Mouse (Mus musculus) liver, embryonic 13.5 days (tissue): ENCODE data around the gene Ncoa3. TPM values are rescaled to one million over a fixed set of nuclear protein-coding genes. Genes with fewer than 3 reads are reported as not detected.
A peak's percentile ranks its signal among the peaks of the same experiment; 100 is the strongest.
"Not testable (repeated sequence)": the region's sequence is repeated elsewhere in the genome, so short reads cannot be mapped to it uniquely, and the experiment has no call there.

Experiments used
- ATAC-seq: fragments of 200-750 bp; cut with Nextera tagmentation; 2 replicates; pipeline ENCODE4 v1.8.0; 2017; ENCODE audit warnings: low read depth, mild to moderate bottlenecking, moderate number of reproducible peaks, moderate library complexity
- DNase-seq: peaks from one replicate; pipeline ENCODE4 v3.0.0; 2022
- H3K27ac ChIP-seq: fragments of 300-500 bp; sonication (generic); 2 replicates; pipeline ENCODE4 v1.5.1; 2015; ENCODE audit warnings: moderate library complexity, mild to moderate bottlenecking, inconsistent platforms
- H3K27me3 ChIP-seq: fragments of 300-500 bp; sonication (generic); 2 replicates; pipeline ENCODE4 v1.6.1; 2015; ENCODE audit warnings: mild to moderate bottlenecking, inconsistent platforms
- H3K36me3 ChIP-seq: fragments of 300-500 bp; sonication (generic); 2 replicates; pipeline ENCODE4 v1.6.1; 2015; ENCODE audit warnings: mild to moderate bottlenecking, inconsistent platforms
- H3K4me1 ChIP-seq: fragments of 300-500 bp; sonication (generic); replicated peaks from 2 replicates; pipeline ENCODE4 v1.6.1; 2015; ENCODE audit warnings: inconsistent platforms
- H3K4me2 ChIP-seq: fragments of 300-500 bp; sonication (generic); 2 replicates; pipeline ENCODE4 v1.6.1; 2015; ENCODE audit warnings: inconsistent platforms, mild to moderate bottlenecking, moderate library complexity
- H3K4me3 ChIP-seq: fragments of 300-500 bp; sonication (generic); replicated peaks from 2 replicates; pipeline ENCODE4 v1.5.1; 2015; ENCODE audit warnings: mild to moderate bottlenecking, inconsistent platforms
- H3K9ac ChIP-seq: fragments of 300-500 bp; sonication (generic); 2 replicates; pipeline ENCODE4 v1.6.1; 2015; ENCODE audit warnings: mild to moderate bottlenecking, inconsistent platforms
- H3K9me3 ChIP-seq: fragments of 300-500 bp; sonication (generic); replicated peaks from 2 replicates; pipeline ENCODE4 v1.6.1; 2016; ENCODE audit warnings: inconsistent platforms
- WGBS: fragments of 180-500 bp; shearing (Covaris S2); methylation state at CpG from one replicate; pipeline ENCODE4 v1.1.7; 2015; ENCODE audit not compliant: insufficient replicate concordance; 5-methylcytosine and 5-hydroxymethylcytosine counted together
- polyA plus RNA-seq: library from polyadenylated mRNA; unstranded; fragments of >200 nt; fragmentation: Nextera tagmentation; extraction: Ambion mirVana; gene quantifications from 2 replicates; pipeline ENCODE4 v1.2.1, GENCODE M21; 2015

Ncoa3 gene
- polyA plus RNA-seq: 3.5 and 4.5 TPM in 2 replicates

DNA sequence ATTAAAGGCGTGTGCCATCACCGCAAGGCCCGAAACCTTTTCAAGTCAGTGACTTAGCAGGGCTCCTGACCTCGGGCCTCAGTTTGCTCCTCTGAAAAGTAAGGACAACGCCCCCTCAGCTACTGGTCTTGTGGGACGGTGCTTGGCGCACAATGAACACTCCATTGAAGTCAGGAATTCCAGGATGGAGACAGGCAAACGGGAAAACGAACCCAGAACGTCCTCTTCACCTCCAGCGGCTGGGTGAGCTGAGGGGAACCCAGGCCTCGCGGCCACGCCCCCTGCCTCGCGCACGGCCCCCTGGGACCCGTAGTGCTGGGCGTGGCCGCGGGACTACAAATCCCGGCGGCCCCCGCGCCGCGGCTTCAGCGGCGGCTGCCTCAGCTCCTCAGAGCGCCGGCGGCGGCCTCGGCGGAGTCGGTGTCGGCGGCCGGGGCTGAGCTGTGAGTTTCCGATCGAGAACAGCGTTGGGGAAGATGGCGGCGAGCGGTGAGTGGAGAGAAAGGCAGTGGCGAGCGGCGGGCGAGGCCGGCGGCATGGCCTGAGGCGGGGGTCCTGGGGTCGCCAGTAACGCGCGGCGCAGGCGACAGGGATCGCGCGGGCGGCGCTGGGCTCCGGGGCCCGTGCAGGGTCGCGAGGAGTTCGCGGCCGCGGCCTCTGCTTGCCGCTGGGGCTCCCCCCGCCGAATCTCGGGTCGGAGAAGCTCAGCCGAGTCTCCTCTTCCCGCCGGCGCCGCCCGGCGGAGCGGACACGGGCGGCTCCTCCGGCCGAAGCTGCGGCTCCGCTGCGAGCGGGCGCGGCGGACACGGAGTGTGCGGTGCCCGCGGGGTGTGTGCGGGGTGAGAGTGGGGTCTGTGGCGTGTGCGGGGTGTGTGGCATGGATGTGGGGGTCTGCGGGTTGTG is at the start of gene Ncoa3:
Ncoa3 (plus strand) TSS at position 367 of the 903 bp plus-strand sequence.
- peak; percentile 98 for ATAC-seq
- H3K9me3 ChIP-seq: no peaks in the 10 kb centered on the region
- peaks cover 6% of the 10 kb centered on the region; the same call in 1 of the 2 replicates for H3K36me3 ChIP-seq
- peaks cover 21% of the 10 kb centered on the region for H3K27me3 ChIP-seq
- peak within 1 kb of the TSS; percentile 89 for H3K9ac ChIP-seq
- H3K4me3 ChIP-seq: peak within 1 kb of the TSS; percentile 87
- WGBS: 1% methylated on average over 102 of the region's 103 CpGs
- peak; percentile 82 for DNase-seq
- H3K27ac ChIP-seq: peak within 1 kb of the TSS; percentile 69
- H3K4me2 ChIP-seq: peak within 1 kb of the TSS; percentile 94
- H3K4me1 ChIP-seq: peaks cover 22% of the 10 kb centered on the region

DNA sequence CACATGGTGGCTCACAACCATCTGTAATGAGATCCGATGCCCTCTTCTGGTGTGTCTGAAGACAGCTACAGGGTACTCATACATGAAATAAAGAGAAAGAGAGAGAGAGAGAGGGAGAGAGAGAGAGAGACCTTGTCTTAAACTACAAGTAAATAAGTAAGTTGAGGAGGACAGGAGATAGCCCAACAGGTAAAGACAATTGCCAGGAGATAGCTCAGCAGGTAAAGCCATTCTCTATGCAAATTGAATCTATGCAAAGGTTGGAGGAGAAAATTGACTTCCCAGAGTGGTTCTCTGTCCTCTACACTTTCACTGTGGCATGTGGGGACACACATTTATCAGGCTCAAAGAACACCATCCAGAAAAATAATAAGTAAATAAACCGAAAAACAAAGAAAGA is 49.3 kb upstream of the Ncoa3 start:
- ATAC-seq: no peak

DNA sequence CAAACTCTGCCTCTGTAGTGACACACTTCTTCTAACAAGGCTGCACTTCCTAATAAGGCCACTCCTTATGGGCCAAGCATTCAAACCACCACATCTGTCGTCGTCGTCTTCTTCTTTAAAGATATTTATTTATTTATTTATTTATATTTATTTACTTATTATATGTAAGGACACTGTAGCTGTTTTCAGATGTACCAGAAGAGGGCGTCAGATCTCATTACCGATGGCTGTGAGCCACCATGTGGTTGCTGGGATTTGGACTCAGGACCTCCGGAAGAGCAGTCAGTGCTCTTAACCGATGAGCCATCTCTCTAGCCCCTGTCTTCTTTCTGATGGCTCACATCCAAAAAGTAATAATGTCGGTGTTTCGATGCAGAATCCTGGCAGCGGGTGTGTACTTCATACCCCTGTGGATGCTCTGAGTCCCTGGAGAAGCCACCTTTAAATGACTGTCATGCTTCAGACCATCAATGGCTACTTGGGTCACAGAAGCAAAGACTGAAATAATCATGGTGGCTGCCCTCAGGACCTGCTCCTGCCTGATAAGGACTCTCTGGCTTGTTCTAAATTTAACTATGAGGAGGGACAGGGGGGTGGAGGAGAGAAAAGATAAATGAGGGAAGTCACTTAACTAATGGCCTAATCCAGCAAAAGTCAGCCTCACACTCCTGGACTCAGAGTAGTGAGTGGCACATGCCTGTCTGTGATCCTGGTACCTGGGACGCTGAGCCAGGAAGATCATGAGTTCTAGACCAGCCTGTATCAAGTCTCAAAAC is 47.7 kb upstream of the Ncoa3 start:
- Histone ChIP-seq H3K4me2 (peak overlapping the region; percentile 32), H3K9me3 (no peaks in the 10 kb centered on the region), H3K27me3 (no peaks in the 10 kb centered on the region), H3K4me3 (no peak overlapping the region), H3K27ac (peak overlapping the region; percentile 65), H3K36me3 (no peaks in the 10 kb centered on the region), H3K9ac (no peak overlapping the region), H3K4me1 (peaks cover 37% of the 10 kb centered on the region)
- peak; percentile 63 for DNase-seq
- peak; percentile 90 for ATAC-seq
- WGBS: 53% methylated on average over 11 of the region's 11 CpGs

More for the DNA sequence above, 49.3 kb upstream of the Ncoa3 start:
- no peak overlapping the region for H3K4me3 ChIP-seq
- WGBS: 81% methylated on average over 2 of the region's 2 CpGs
- no peaks in the 10 kb centered on the region for H3K27me3 ChIP-seq
- no peaks in the 10 kb centered on the region for H3K36me3 ChIP-seq
- no peaks in the 10 kb centered on the region for H3K9me3 ChIP-seq
- H3K9ac ChIP-seq: no peak overlapping the region
- no peak overlapping the region for H3K4me2 ChIP-seq
- H3K4me1 ChIP-seq: peaks cover 36% of the 10 kb centered on the region
- DNase-seq: no peak
- no peak overlapping the region for H3K27ac ChIP-seq

DNA sequence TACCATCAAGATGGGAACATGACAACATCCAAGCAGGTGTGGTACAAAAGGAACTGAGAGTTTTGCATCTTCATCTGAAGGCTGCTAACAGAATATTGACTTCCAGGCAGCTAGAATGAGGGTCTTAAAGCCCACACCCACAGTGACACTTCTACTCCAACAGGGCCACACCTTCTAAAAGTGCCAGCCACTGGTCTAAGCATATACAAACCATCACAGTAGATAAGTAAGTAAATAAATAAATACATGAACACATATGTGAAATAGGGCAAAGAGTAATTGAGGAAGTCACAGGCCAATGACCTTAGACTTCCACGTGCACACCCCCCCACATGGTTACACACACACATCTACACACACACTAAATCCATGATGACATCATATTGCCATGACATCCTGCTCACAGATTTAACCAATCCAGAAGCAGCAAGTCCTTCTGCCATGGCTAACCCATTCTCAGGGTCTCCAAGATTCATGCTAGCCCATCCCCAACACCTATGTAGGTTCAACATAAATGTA is 46.3 kb upstream of the Ncoa3 start:
- Histone ChIP-seq H3K4me3 (no peak overlapping the region), H3K4me1 (peaks cover 43% of the 10 kb centered on the region), H3K27me3 (no peaks in the 10 kb centered on the region), H3K27ac (no peak overlapping the region), H3K9me3 (no peaks in the 10 kb centered on the region), H3K4me2 (no peak overlapping the region), H3K36me3 (no peaks in the 10 kb centered on the region), H3K9ac (no peak overlapping the region)
- DNase-seq: no peak
- 50% methylated on average over 1 of the region's 1 CpGs for WGBS
- no peak for ATAC-seq

DNA sequence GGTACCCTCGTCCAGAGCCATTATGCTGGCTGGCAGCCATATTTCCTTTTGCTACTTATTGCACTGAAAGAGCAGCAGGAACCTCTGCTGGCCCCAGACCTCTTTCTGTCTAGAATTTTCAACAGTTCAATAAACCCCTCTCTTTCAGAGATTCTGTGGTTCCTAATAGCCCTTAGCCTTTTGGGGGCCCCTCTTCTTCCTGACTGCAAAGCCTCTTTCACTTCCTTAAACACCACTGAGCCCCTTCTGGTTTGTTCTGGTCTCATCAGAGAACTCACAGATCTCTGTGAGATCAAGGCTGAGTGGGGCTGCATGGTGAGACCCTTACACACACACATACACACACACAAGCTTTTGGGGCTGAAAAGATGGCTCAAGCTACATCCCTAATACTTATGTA is 44.4 kb upstream of the Ncoa3 start:
- DNase-seq (no peak), ATAC-seq (no peak)
- no peak overlapping the region for H3K4me2 ChIP-seq
- H3K27ac ChIP-seq: peak overlapping the region; percentile 9; the same call in 1 of the 2 replicates
- no peak overlapping the region for H3K4me3 ChIP-seq
- 57% methylated on average over 1 of the region's 1 CpGs for WGBS
- H3K27me3 ChIP-seq: no peaks in the 10 kb centered on the region
- H3K36me3 ChIP-seq: no peaks in the 10 kb centered on the region
- no peak overlapping the region for H3K9ac ChIP-seq
- no peaks in the 10 kb centered on the region for H3K9me3 ChIP-seq
- H3K4me1 ChIP-seq: peaks cover 62% of the 10 kb centered on the region

DNA sequence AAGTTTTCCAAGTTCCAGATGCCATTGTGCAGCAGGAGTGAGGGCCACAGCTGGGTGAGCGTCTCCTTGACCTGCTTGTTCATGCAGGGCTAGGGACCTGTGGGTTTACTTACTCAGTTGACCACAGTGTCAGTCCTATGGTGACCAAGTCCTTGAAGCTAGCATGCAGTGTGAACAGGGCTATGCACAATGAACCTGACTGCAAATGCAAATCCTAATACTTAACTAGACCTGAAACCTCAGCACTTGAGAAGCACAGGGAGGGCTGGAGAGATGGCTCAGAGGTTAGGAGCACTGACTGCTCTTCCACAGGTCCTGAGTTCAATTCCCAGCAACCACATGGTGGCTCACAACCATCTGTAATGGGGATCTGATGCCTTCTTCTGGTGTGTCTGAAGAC is 43.7 kb upstream of the Ncoa3 start:
- not testable (repeated sequence) for H3K27ac ChIP-seq, H3K27me3 ChIP-seq, H3K4me2 ChIP-seq, H3K4me3 ChIP-seq, H3K9me3 ChIP-seq, H3K36me3 ChIP-seq, H3K9ac ChIP-seq, ATAC-seq, DNase-seq
- 39% methylated on average over 1 of the region's 1 CpGs for WGBS
- peaks cover 62% of the 10 kb centered on the region for H3K4me1 ChIP-seq

DNA sequence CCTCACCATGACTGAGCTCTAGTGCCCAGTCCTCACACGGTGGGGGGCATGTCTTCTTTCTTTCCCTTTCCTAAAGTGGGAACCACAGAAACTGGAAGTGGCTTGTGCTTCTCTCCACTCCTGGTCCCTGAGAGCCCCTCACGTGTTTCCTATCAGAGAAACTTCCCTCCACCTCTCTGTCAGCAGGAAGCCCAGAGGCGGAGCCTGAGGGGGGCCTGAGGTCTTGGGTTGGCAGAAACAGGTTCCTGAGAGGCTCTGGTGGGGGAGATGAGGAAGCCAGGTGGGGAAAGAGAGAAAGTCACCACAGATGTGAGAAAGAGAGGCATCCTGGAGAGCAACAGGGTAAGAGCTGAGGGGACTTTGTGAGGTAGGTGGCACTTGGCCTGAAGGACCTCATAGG is 42.7 kb upstream of the Ncoa3 start:
- H3K27ac ChIP-seq: no peak overlapping the region
- WGBS: 12% methylated on average over 3 of the region's 3 CpGs
- DNase-seq (no peak), ATAC-seq (no peak)
- no peaks in the 10 kb centered on the region for H3K36me3 ChIP-seq
- H3K4me2 ChIP-seq: no peak overlapping the region
- H3K9ac ChIP-seq: no peak overlapping the region
- H3K27me3 ChIP-seq: no peaks in the 10 kb centered on the region
- peaks cover 60% of the 10 kb centered on the region for H3K4me1 ChIP-seq
- H3K4me3 ChIP-seq: no peak overlapping the region
- H3K9me3 ChIP-seq: no peaks in the 10 kb centered on the region

DNA sequence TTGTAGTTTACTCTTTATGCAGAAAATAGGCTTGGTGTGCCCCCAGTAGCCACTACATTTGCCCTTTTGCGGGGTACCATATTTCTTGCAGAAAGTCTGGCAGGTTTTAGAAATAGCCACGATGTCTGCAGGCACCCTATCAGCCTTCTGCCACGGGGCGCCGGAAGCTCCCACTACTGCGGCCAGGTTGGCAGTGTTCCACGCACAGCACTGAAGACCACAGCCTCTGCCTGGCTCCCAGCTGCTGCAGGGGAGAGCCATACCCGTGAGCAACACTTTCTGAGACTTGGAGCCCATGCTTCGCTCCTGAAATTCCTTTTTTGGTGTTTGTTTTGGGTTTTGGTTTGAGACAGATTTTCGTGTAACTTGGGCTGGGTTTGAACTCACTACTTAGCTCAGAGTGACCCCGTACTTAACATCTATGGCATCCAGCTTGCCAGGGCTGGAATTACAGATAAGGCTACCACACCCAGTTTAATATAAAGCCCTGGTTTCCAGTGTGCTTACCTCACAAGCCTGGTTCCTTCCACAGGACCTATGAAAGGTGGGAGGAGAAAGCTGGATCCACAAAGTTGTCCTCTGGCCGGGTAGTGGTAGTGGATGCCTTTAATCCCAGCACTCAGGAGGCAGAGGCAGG is 40.9 kb upstream of the Ncoa3 start:
- H3K27ac ChIP-seq: peak overlapping the region; percentile 16; the same call in 1 of the 2 replicates
- H3K4me1 ChIP-seq: peaks cover 60% of the 10 kb centered on the region
- DNase-seq (no peak), ATAC-seq (peak; percentile 53; the same call in 1 of the 2 replicates)
- peak overlapping the region; percentile 8; the same call in 1 of the 2 replicates for H3K4me2 ChIP-seq
- WGBS: 37% methylated on average over 12 of the region's 12 CpGs
- H3K9me3 ChIP-seq: no peaks in the 10 kb centered on the region
- H3K9ac ChIP-seq: peak overlapping the region; percentile 49
- H3K36me3 ChIP-seq: no peaks in the 10 kb centered on the region
- no peaks in the 10 kb centered on the region for H3K27me3 ChIP-seq
- no peak overlapping the region for H3K4me3 ChIP-seq

DNA sequence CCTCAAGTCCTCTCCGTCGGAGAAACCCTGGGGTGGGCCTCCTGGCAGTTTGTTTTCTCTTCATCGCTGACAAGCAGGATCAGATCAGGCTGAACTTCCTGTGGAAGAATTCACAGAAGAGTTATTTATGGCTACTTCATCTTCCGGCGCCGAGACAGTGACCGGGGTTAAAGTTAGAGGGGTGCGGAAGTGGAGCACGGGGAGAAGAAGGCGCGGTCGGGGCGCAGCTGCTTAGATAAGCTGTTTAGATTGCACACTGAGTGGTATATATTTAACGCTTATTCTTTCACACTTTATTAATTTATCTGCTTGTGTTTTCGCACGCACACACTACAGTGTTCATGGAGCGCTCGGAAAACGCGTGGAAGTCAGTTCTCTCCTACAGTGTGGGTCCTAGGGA is 37.6 kb upstream of the Ncoa3 start:
- Histone ChIP-seq H3K4me1 (peaks cover 55% of the 10 kb centered on the region), H3K4me3 (peak overlapping the region; percentile 33), H3K27ac (peak overlapping the region; percentile 70), H3K36me3 (no peaks in the 10 kb centered on the region), H3K9ac (peak overlapping the region; percentile 46), H3K9me3 (no peaks in the 10 kb centered on the region), H3K27me3 (no peaks in the 10 kb centered on the region), H3K4me2 (peak overlapping the region; percentile 56)
- DNase-seq: peak; percentile 48
- 10% methylated on average over 20 of the region's 20 CpGs for WGBS
- ATAC-seq: peak; percentile 83

DNA sequence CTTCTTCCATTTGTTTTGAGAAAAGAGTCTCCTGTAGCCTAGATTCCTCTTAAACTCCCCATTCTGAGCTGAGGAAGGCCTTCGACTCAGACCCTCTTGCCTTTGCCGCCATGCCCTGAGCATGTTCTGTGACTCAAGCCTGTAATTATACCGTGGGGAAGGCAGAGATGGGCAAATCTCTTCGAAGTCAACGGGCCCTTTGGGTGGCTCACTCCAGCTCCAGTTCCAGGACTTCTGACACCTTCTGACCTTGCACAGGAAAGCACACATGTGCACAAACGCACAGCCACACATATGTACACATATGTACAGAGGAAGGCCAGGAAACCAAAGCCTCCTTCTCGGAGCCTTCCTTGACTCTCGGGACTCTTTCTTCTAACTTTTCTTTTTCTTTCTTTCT is 37.0 kb upstream of the Ncoa3 start:
- peak overlapping the region; percentile 33 for H3K4me3 ChIP-seq
- H3K9ac ChIP-seq: peak overlapping the region; percentile 46
- H3K27ac ChIP-seq: peak overlapping the region; percentile 70
- no peaks in the 10 kb centered on the region for H3K27me3 ChIP-seq
- DNase-seq (no peak), ATAC-seq (no peak)
- peak overlapping the region; percentile 56 for H3K4me2 ChIP-seq
- 38% methylated on average over 8 of the region's 8 CpGs for WGBS
- H3K36me3 ChIP-seq: no peaks in the 10 kb centered on the region
- H3K4me1 ChIP-seq: peaks cover 52% of the 10 kb centered on the region
- H3K9me3 ChIP-seq: no peaks in the 10 kb centered on the region
